Mouse (Mus musculus): ENCODE measurements around the gene Tanc1.

The Tanc1 gene

GRCm38 (mm10) chr2:59721119-59721518 is 109.3 kb downstream of the Tanc1 start:
- no peak for DNase-seq

- DNase-seq: peak in 1 of 2 experiments; percentile 56
Observed at GRCm38 (mm10) chr2:59721758-59722157, 109.9 kb downstream of the Tanc1 start.

DNA sequence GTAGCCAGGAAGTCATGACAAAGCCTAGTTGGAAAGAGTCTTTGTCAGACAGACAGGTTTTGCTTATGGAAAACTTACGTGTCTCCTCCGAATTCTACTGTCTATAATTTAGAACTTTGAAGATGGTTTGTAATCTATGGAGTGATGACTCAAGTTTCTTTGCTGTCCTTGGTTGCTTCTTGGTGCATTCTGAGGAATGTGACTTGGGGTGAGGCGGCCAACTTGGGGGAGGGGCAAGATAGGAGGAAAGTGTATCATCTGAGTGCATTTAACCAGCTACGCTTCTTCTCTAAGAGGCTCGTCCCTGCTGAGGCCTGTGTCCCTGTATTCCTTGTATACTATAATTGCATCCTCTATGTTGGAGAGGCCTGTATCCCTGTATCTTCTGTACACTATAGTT is 111.5 kb downstream of the Tanc1 start:
- no peak for DNase-seq

GRCm38 (mm10) chr2:59725518-59726185 is 113.8 kb downstream of the Tanc1 start:
- no peak for DNase-seq

- DNase-seq: no peak
Observed at GRCm38 (mm10) chr2:59731831-59732230, 120.0 kb downstream of the Tanc1 start.

DNA sequence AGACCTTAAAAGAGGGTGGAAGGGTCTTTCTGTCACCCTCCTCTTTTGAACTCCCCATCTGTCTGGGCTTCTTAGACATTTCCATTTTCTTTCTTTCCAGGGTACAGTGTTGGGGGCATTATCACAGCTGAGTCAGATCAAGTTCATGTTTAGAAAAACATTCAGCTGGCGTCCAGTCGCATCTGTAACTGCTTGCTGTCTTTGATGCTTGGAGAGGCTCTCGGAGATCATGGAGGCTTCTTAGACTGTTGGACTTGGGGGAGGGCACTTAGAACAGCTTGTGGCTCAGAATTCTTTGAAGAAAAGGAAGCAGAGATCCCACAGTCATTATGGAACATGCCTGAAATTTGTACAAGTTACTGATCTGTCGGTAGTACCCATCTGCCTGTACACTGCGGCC is 121.6 kb downstream of the Tanc1 start:
- no peak for DNase-seq

DNA sequence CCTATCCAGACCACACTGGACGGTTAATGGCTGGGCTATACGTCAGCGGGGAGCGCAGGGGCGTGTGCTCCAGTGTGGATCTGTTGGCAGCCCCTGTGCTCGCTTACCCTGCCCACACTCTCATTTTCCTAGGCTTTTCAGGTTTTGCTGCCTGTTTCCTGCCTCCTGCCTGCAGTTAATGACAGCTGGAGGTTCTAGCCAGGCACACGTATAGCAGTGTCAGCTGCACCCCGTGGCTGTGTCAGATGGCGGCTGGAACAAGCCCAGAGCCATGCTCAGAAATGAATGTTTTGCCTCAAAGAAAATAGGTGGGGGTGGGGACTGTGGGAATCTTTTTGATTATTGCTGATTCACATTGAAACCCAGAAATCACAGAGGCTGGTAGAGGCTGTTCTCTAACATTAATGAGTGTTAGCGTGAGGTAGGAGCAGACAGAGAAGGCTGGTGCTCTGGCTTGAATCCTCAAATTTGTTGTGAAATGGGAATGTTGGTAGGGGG is 124.6 kb downstream of the Tanc1 start:
- DNase-seq: no peak

- no peak for DNase-seq
Observed at GRCm38 (mm10) chr2:59737368-59737767, 125.5 kb downstream of the Tanc1 start.

GRCm38 (mm10) chr2:59738356-59738755 is 126.5 kb downstream of the Tanc1 start:
- no peak for DNase-seq

- DNase-seq: no peak
Observed at GRCm38 (mm10) chr2:59739036-59739435, 127.2 kb downstream of the Tanc1 start.

- no peak for DNase-seq
Observed at GRCm38 (mm10) chr2:59742500-59743116, 130.8 kb downstream of the Tanc1 start.

- DNase-seq: peak; percentile 76 to 82
Observed at GRCm38 (mm10) chr2:59745428-59745827, 133.6 kb downstream of the Tanc1 start.

DNA sequence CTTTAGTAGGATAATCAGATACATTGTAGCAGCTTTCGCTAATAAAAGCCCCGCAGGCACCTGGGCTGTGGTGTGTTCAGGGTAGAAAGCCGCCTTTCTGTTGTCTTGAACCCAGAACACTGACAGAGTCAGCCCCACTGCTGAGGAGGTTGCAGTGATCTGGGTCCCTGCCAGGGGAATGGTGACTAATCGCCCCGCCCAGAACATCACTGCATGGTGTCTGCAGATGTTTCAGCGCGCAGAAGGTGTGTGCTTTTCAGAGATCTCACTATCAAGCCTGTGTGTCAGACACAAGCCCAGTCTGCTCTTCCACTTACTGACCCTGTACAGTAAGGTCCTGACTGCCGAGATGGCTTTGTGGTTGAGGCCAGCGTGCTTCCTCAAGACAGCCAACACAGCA is 134.2 kb downstream of the Tanc1 start:
- DNase-seq: no peak

- no peak for DNase-seq
Observed at GRCm38 (mm10) chr2:59747757-59748156, 135.9 kb downstream of the Tanc1 start.

DNA sequence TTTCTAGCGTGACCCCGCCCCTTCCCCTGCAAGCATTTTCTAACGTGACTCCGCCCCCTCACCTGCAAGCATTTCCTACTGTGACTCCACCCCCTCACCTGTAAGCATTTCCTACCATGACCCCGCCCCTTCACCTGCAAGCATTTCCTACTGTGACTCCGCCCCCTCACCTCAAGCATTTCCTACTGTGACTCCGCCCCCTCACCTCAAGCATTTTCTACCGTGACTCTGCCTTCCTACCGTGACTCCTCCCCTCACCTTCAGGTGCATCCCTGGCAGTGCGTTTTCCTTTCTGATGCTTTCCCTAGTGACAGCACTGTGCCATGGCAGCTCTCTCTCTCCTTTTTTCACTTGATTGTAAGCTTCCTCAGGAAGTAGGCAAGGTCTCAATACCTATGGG is 137.5 kb downstream of the Tanc1 start:
- no peak for DNase-seq

- no peak for DNase-seq
Observed at GRCm38 (mm10) chr2:59751172-59751571, 139.3 kb downstream of the Tanc1 start.

DNA sequence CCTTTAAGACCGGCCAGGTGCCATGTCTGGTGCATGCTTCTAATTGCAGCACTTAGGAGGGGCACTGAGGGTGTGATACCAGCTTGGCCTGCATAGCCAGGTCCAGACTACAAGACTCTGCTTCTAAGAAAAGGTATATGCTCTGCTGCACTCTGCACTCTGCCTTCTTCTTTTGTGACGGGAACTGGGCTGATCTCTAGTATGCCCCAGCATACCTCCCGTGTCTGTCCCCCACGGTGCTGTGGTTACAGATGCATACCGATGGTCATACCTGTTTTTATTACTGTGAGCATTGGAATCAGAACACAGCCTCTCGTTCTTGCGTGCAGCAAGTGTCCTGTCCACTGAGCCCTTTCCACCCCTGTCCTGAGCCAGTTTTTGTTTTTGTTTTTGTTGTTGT is 140.3 kb downstream of the Tanc1 start:
- no peak for DNase-seq

- DNase-seq: peak in 1 of 2 experiments; percentile 42
Observed at GRCm38 (mm10) chr2:59752766-59753165, 140.9 kb downstream of the Tanc1 start.

GRCm38 (mm10) chr2:59756137-59756753 is 144.4 kb downstream of the Tanc1 start:
- DNase-seq: peak; percentile 46 to 53

- no peak for DNase-seq
Observed at GRCm38 (mm10) chr2:59757015-59757414, 145.2 kb downstream of the Tanc1 start.

DNA sequence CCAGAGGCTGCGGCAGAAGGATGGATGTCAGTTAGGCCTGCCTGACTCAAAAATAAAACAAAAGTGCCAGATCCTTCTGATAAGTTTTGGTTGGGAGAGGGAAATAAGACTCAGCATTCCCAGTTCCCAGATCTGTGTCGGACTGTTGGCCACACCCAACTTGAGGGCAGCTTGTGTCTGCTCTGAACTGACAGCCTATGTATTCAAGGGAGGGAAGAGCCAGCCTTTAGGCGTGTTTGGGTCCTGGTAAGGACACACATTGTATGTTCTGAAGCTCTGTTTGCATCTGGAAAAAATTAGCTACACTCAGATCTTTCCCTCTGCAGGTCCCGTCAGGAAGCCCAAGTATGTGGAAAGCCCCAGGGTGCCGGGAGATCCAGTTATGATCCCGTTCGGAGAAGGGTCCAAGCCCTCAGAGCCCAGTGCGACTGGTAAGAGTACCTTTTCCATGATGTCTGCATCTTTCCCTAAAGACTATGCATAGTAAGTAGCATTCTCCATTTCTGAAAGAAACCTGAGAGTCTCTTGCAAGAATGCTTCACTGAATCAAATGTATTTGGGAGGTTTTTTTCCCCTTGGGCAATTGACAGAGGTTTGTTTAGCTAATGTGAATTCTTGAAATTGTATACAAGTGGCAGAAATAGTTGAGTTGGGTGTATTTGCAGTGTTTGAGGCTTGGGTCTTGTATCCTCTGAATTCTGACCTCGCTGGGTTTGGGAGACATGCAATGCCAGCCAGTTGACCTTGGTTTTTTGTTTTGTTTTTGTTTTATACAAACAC is 146.5 kb downstream of the Tanc1 start:
- no peak for DNase-seq

- DNase-seq: no peak
Observed at GRCm38 (mm10) chr2:59760731-59761130, 148.9 kb downstream of the Tanc1 start.

- DNase-seq: no peak
Observed at GRCm38 (mm10) chr2:59761183-59761582, 149.3 kb downstream of the Tanc1 start.
